Mouse (Mus musculus) C2C12 (cell line): Measurements from ENCODE around the gene Myo3b.

Experiments used
- CEBPB ChIP-seq: IDR thresholded peaks from one replicate; pipeline ENCODE4 v1.6.1; 2011; ENCODE audit warnings: low read depth, mild to moderate bottlenecking, control low read depth, moderate library complexity
- CTCF ChIP-seq: IDR thresholded peaks from one replicate; pipeline ENCODE4 v1.5.1; 2011; ENCODE audit not compliant: control insufficient read depth, insufficient read depth, insufficient read length

- no peak for TF ChIP-seq CTCF
- TF ChIP-seq CEBPB: no peak
Observed at GRCm38 (mm10) chr2:70151930-70152329, 113.0 kb downstream of the Myo3b start.
